Mouse (Mus musculus) olfactory bulb, adult 2 months (tissue): ENCODE results near the gene Htra3.

Source experiments
- CTCF ChIP-seq: fragments of 200-500 bp; IDR thresholded peaks from 2 replicates; pipeline ENCODE4 v1.5.1; 2012; ENCODE audit warnings: low read depth, mild to moderate bottlenecking, low read length, moderate library complexity; ENCODE audit not compliant: insufficient read depth
- POLR2A ChIP-seq: fragments of 200-500 bp; IDR thresholded peaks from 2 replicates; pipeline ENCODE4 v1.6.1; 2012; ENCODE audit warnings: mild to moderate bottlenecking, low read depth, low read length, moderate library complexity; ENCODE audit not compliant: insufficient read depth

GRCm38 (mm10) chr5:35646927-35647326, 32.7 kb downstream of the Htra3 start:
- TF ChIP-seq CTCF (no peak), POLR2A (no peak)
